Mouse (Mus musculus): ENCODE results near the gene Zmiz1. TPM values are rescaled to one million over a fixed set of nuclear protein-coding genes. Genes with fewer than 3 reads are reported as not detected.

Gene Zmiz1
- total and polyA plus RNA-seq, 2 experiments from 2014 or later = 38.0 to 75.6 TPM

GRCm38 (mm10) chr14:25520991-25521390, 62.0 kb downstream of the Zmiz1 start:
- H3K27me3 ChIP-seq (ENCODE audit: insufficient read depth, low read length) = no peaks in the 10 kb centered on the region

GRCm38 (mm10) chr14:25521500-25521899, 62.5 kb downstream of the Zmiz1 start:
- no peak overlapping the region for H3K27ac ChIP-seq (ENCODE audit: low read depth, low read length)
- TF ChIP-seq CTCF (IDR thresholded peaks at IDR 0.05; ENCODE audit: low read depth) = no peak
- ATAC-seq (no peak), DNase-seq (no peak)
- H3K9ac ChIP-seq = no peak overlapping the region
- no peak overlapping the region for H3K4me2 ChIP-seq (ENCODE audit: low read depth)
- no peak overlapping the region for H3K4me3 ChIP-seq (ENCODE audit: low read depth, low read length)
- no peaks in the 10 kb centered on the region for H3K36me3 ChIP-seq (ENCODE audit: insufficient read depth)
- H3K27me3 ChIP-seq (ENCODE audit: insufficient read depth, low read length) = no peaks in the 10 kb centered on the region
- WGBS = 42% methylated on average over 4 of the region's 4 CpGs
- H3K9me3 ChIP-seq (ENCODE audit: low read length) = no peaks in the 10 kb centered on the region
- peaks cover 5% of the 10 kb centered on the region for H3K4me1 ChIP-seq (ENCODE audit: insufficient read depth)

More at GRCm38 (mm10) chr14:25520991-25521390, 62.0 kb downstream of the Zmiz1 start:
- DNase-seq (no peak), ATAC-seq (no peak)
- H3K4me3 ChIP-seq (ENCODE audit: low read depth, low read length) = no peak overlapping the region
- no peaks in the 10 kb centered on the region for H3K9me3 ChIP-seq (ENCODE audit: low read length)
- TF ChIP-seq CTCF (IDR thresholded peaks at IDR 0.05; ENCODE audit: low read depth) = no peak
- H3K4me1 ChIP-seq (ENCODE audit: insufficient read depth) = peaks cover 5% of the 10 kb centered on the region
- no peak overlapping the region for H3K27ac ChIP-seq (ENCODE audit: low read depth, low read length)
- 18% methylated on average over 9 of the region's 9 CpGs for WGBS
- no peaks in the 10 kb centered on the region for H3K36me3 ChIP-seq (ENCODE audit: insufficient read depth)
- H3K4me2 ChIP-seq (ENCODE audit: low read depth) = no peak overlapping the region
- no peak overlapping the region for H3K9ac ChIP-seq

- ATAC-seq (no peak), DNase-seq (no peak)
- H3K27me3 ChIP-seq (ENCODE audit: insufficient read depth, low read length) = no peaks in the 10 kb centered on the region
- 41% methylated on average over 4 of the region's 4 CpGs for WGBS
- TF ChIP-seq CTCF (IDR thresholded peaks at IDR 0.05; ENCODE audit: low read depth) = no peak
- H3K27ac ChIP-seq (ENCODE audit: low read depth, low read length) = no peak overlapping the region
- H3K36me3 ChIP-seq (ENCODE audit: insufficient read depth) = no peaks in the 10 kb centered on the region
- no peak overlapping the region for H3K4me2 ChIP-seq (ENCODE audit: low read depth)
- no peak overlapping the region for H3K9ac ChIP-seq
- no peaks in the 10 kb centered on the region for H3K9me3 ChIP-seq (ENCODE audit: low read length)
- H3K4me1 ChIP-seq (ENCODE audit: insufficient read depth) = peaks cover 5% of the 10 kb centered on the region
- H3K4me3 ChIP-seq (ENCODE audit: low read depth, low read length) = no peak overlapping the region
These were observed 63.4 kb downstream of the Zmiz1 start for GRCm38 (mm10) chr14:25522415-25522814.

GRCm38 (mm10) chr14:25523230-25524110, 64.5 kb downstream of the Zmiz1 start:
- H3K9me3 ChIP-seq (ENCODE audit: low read length) = no peaks in the 10 kb centered on the region
- no peak overlapping the region for H3K4me2 ChIP-seq (ENCODE audit: low read depth)
- H3K27ac ChIP-seq (ENCODE audit: low read depth, low read length) = peak overlapping the region; percentile 15; the same call in 1 of the 2 replicates
- 70% methylated on average over 11 of the region's 11 CpGs for WGBS
- no peak overlapping the region for H3K4me3 ChIP-seq (ENCODE audit: low read depth, low read length)
- peaks cover 5% of the 10 kb centered on the region for H3K4me1 ChIP-seq (ENCODE audit: insufficient read depth)
- H3K36me3 ChIP-seq (ENCODE audit: insufficient read depth) = no peaks in the 10 kb centered on the region
- DNase-seq (no peak), ATAC-seq (no peak)
- H3K9ac ChIP-seq = no peak overlapping the region
- no peaks in the 10 kb centered on the region for H3K27me3 ChIP-seq (ENCODE audit: insufficient read depth, low read length)
- no peak for TF ChIP-seq CTCF (IDR thresholded peaks at IDR 0.05; ENCODE audit: low read depth)

- no peaks in the 10 kb centered on the region for H3K36me3 ChIP-seq (ENCODE audit: insufficient read depth)
- DNase-seq (no peak), ATAC-seq (no peak)
- no peak overlapping the region for H3K9ac ChIP-seq
- no peak overlapping the region for H3K4me3 ChIP-seq (ENCODE audit: low read depth, low read length)
- H3K27me3 ChIP-seq (ENCODE audit: insufficient read depth, low read length) = no peaks in the 10 kb centered on the region
- H3K9me3 ChIP-seq (ENCODE audit: low read length) = no peaks in the 10 kb centered on the region
- WGBS = 87% methylated on average over 9 of the region's 9 CpGs
- H3K27ac ChIP-seq (ENCODE audit: low read depth, low read length) = no peak overlapping the region
- H3K4me1 ChIP-seq (ENCODE audit: insufficient read depth) = peaks cover 5% of the 10 kb centered on the region
- H3K4me2 ChIP-seq (ENCODE audit: low read depth) = no peak overlapping the region
- no peak for TF ChIP-seq CTCF (IDR thresholded peaks at IDR 0.05; ENCODE audit: low read depth)
These were observed 65.1 kb downstream of the Zmiz1 start for GRCm38 (mm10) chr14:25524111-25524495.

- Histone ChIP-seq H3K27ac (ENCODE audit: low read depth, low read length) (no peak overlapping the region), H3K4me2 (ENCODE audit: low read depth) (no peak overlapping the region), H3K27me3 (ENCODE audit: insufficient read depth, low read length) (no peaks in the 10 kb centered on the region), H3K4me1 (ENCODE audit: insufficient read depth) (peaks cover under 1% of the 10 kb centered on the region; the same call in 1 of the 2 replicates), H3K9me3 (ENCODE audit: low read length) (no peaks in the 10 kb centered on the region), H3K4me3 (ENCODE audit: low read depth, low read length) (no peak overlapping the region), H3K9ac (no peak overlapping the region), H3K36me3 (ENCODE audit: insufficient read depth) (no peaks in the 10 kb centered on the region)
- ATAC-seq = no peak
- DNase-seq = no peak
- 85% methylated on average over 4 of the region's 4 CpGs for WGBS
- no peak for TF ChIP-seq CTCF (IDR thresholded peaks at IDR 0.05; ENCODE audit: low read depth)
These were observed 65.9 kb downstream of the Zmiz1 start for GRCm38 (mm10) chr14:25524884-25525283.

GRCm38 (mm10) chr14:25525729-25526128, 66.7 kb downstream of the Zmiz1 start:
- TF ChIP-seq CTCF (IDR thresholded peaks at IDR 0.05; ENCODE audit: low read depth) = no peak
- H3K4me3 ChIP-seq (ENCODE audit: low read depth, low read length) = no peak overlapping the region
- no peaks in the 10 kb centered on the region for H3K36me3 ChIP-seq (ENCODE audit: insufficient read depth)
- 87% methylated on average over 8 of the region's 8 CpGs for WGBS
- H3K4me1 ChIP-seq (ENCODE audit: insufficient read depth) = no peaks in the 10 kb centered on the region
- no peak overlapping the region for H3K4me2 ChIP-seq (ENCODE audit: low read depth)
- H3K9ac ChIP-seq = no peak overlapping the region
- H3K9me3 ChIP-seq (ENCODE audit: low read length) = no peaks in the 10 kb centered on the region
- DNase-seq = no peak
- no peaks in the 10 kb centered on the region for H3K27me3 ChIP-seq (ENCODE audit: insufficient read depth, low read length)
- H3K27ac ChIP-seq (ENCODE audit: low read depth, low read length) = no peak overlapping the region
- ATAC-seq = no peak
